Mouse (Mus musculus) T-cell, adult 66 days (primary cell): ENCODE measurements around the gene Fbxo6. TPM values are rescaled to one million over a fixed set of nuclear protein-coding genes. Genes with fewer than 3 reads are reported as not detected.

Source experiments
- total RNA-seq, 2 experiments: library from RNA; stranded (reverse); gene quantifications; 3 replicates in 1 of 2; 4 replicates in 1 of 2; pipeline ENCODE4 v1.2.4; 2023

Fbxo6 gene
- total RNA-seq, result 10 to 100 TPM; 13.1 to 15.6 TPM

GRCm38 (mm10) chr4:148151267-148152168, at the start of gene Fbxo6:
Gene Fbxo6, minus strand, starts transcription at chr4:148152140.

GRCm38 (mm10) chr4:148160436-148161390, 8.8 kb upstream of the Fbxo6 start, which contains the start of the genes Fbxo44 and Fbxo2:
Gene Fbxo44, minus strand, starts transcription at chr4:148160482.
Gene Fbxo2, plus strand, starts transcription at chr4:148160621.

GRCm38 (mm10) chr4:148130561-148131413, 21.2 kb downstream of the Fbxo6 start, which contains the start of gene Draxin:
Gene Draxin, minus strand, starts transcription at chr4:148130698.

GRCm38 (mm10) chr4:148130133-148130532, 21.8 kb downstream of the Fbxo6 start, which contains the start of gene Mad2l2:
Gene Mad2l2, plus strand, starts transcription at chr4:148130384.

Other genes with a start within 250 kb of the Fbxo6 start
- 10 to 100 TPM; 44.6 to 51.9 TPM for gene Mfn2, start 247.4 kb downstream of the Fbxo6 start, total RNA-seq
- gene Plod1, start 215.4 kb downstream of the Fbxo6 start, total RNA-seq, result 10 to 100 TPM; 10.2 to 17.5 TPM
- 10 to 100 TPM; 69.6 to 75.2 TPM for gene 2510039O18Rik, start 211.2 kb downstream of the Fbxo6 start, total RNA-seq
- not detected for gene Nppb, start 166.4 kb downstream of the Fbxo6 start, total RNA-seq
- not detected for gene Nppa, start 151.4 kb downstream of the Fbxo6 start, total RNA-seq
- 10 to 100 TPM; 27.6 to 29.3 TPM for gene Clcn6, start 113.3 kb downstream of the Fbxo6 start, total RNA-seq
- 10 to 100 TPM; 18.5 to 21.1 TPM for gene Mthfr, start 113.1 kb downstream of the Fbxo6 start, total RNA-seq
- gene Agtrap, start 64.1 kb downstream of the Fbxo6 start, total RNA-seq, result 10 to 100 TPM; 19.9 to 26.1 TPM
- gene Mad2l2, start 21.8 kb downstream of the Fbxo6 start, total RNA-seq, result 10 to 100 TPM; 24.7 to 31.2 TPM
- not detected for gene Draxin, start 21.4 kb downstream of the Fbxo6 start, total RNA-seq
- gene Fbxo44, start 8.3 kb upstream of the Fbxo6 start, total RNA-seq, result 1 to 10 TPM; 2.8 to 4.6 TPM
- gene Fbxo2, start 8.5 kb upstream of the Fbxo6 start, total RNA-seq, result not detected
- gene Disp3, start 135.8 kb upstream of the Fbxo6 start, total RNA-seq, result not detected